Mouse (Mus musculus): ENCODE results near the gene BC100530.

DNA sequence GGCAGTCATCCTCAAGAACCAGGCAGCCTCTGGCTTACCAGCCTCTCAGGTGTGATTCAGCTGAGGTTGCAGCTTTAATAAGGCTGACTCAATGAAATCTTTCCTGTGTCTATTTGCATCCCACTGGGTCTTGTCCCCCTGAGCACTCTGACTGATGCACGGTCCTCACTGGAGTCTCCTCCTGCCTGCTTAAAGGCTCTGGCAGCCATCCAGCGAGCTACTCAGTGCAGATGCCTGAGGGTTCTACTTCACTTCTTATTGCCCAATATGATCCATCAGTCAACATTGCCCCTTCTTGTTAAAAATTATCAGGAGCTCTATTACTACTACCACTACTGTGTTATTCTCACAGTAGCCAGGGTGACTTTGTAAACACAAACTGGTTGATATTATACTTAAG, 30.4 kb downstream of the BC100530 start:
- TF ChIP-seq CTCF (IDR thresholded peaks at IDR 0.05; ENCODE audit: borderline replicate concordance, insufficient read depth, low read depth, low read length): no peak
- TF ChIP-seq POLR2A (IDR thresholded peaks at IDR 0.05; ENCODE audit: borderline replicate concordance, insufficient read depth, low read length): no peak
